Mouse (Mus musculus): Measurements from ENCODE around the gene Ugt1a9.

Gene Ugt1a9

GRCm38 (mm10) chr1:88258881-88259642 lies 188.5 kb downstream of the Ugt1a9 start:
- no peak for DNase-seq (ENCODE audit: low spot score in 2 of 2)

GRCm38 (mm10) chr1:88259643-88260024 lies 189.0 kb downstream of the Ugt1a9 start:
- DNase-seq (ENCODE audit: low spot score in 2 of 2), result no peak

GRCm38 (mm10) chr1:88260114-88260513 lies 189.5 kb downstream of the Ugt1a9 start:
- DNase-seq (ENCODE audit: low spot score in 2 of 2), result no peak

- DNase-seq (ENCODE audit: low spot score in 2 of 2), result no peak
Observed at GRCm38 (mm10) chr1:88260604-88261377, 190.2 kb downstream of the Ugt1a9 start.

- no peak for DNase-seq (ENCODE audit: low spot score in 2 of 2)
Observed at GRCm38 (mm10) chr1:88261706-88262105, 191.1 kb downstream of the Ugt1a9 start.

- no peak for DNase-seq (ENCODE audit: low spot score in 2 of 2)
Observed at GRCm38 (mm10) chr1:88262255-88262654, 191.7 kb downstream of the Ugt1a9 start.

- no peak for DNase-seq (ENCODE audit: low spot score in 2 of 2)
Observed at GRCm38 (mm10) chr1:88262961-88263360, 192.4 kb downstream of the Ugt1a9 start.

GRCm38 (mm10) chr1:88263778-88264177 lies 193.2 kb downstream of the Ugt1a9 start:
- DNase-seq (ENCODE audit: low spot score in 2 of 2), result no peak

GRCm38 (mm10) chr1:88264237-88264868 lies 193.8 kb downstream of the Ugt1a9 start:
- DNase-seq (ENCODE audit: low spot score in 2 of 2), result no peak

GRCm38 (mm10) chr1:88264869-88265240 lies 194.3 kb downstream of the Ugt1a9 start:
- DNase-seq (ENCODE audit: low spot score in 2 of 2), result no peak

GRCm38 (mm10) chr1:88266123-88266522 lies 195.5 kb downstream of the Ugt1a9 start:
- no peak for DNase-seq (ENCODE audit: low spot score in 2 of 2)

- DNase-seq (ENCODE audit: low spot score in 2 of 2), result no peak
Observed at GRCm38 (mm10) chr1:88267489-88267888, 196.9 kb downstream of the Ugt1a9 start.

GRCm38 (mm10) chr1:88268070-88268469 lies 197.5 kb downstream of the Ugt1a9 start:
- DNase-seq (ENCODE audit: low spot score in 2 of 2), result no peak
